Mouse (Mus musculus) layer of hippocampus, adult 8-10 months (tissue): ENCODE data around the gene Smyd4. TPM values are rescaled to one million over a fixed set of nuclear protein-coding genes. Genes with fewer than 3 reads are reported as not detected.

Source experiments
- DNase-seq, 2 experiments: peaks; one replicate each; pipeline ENCODE4 v3.0.0; 2022; ENCODE audit warnings: low spot score in 2 of 2
- microRNA-seq, 2 experiments: library from miRNA; unstranded; fragments of <30 nt; microRNA quantifications; one replicate each; pipeline ENCODE4 v1.2.0; 2022
- total RNA-seq, 4 experiments: library from RNA; stranded (reverse); gene quantifications; 2 replicates each; pipeline ENCODE4 v1.2.4; 2022

Smyd4 gene
- total RNA-seq, 4 experiments from 2014 or later: 15.0 to 23.6 (median 19.6) TPM

DNA sequence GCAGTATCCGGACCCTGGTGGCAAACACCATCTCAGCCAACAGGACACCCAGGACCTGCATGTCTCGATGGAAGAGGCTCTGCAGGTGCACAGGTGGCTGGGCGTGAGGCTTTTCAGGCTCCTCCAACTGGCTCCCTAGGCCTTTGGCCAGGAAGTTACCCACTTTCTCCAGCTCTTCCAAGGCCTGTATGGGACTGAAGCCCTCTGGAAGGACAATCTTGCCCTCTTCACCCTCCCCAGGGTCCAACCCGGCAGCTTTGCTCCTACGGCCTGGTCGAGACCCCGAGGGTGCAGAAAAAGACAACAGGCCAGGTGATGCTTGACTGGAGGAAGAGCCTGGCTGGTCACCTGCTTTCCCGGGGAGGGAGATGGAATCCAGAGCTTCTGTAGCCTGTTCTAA, 103.8 kb downstream of the Smyd4 start:
- DNase-seq: no peak

DNA sequence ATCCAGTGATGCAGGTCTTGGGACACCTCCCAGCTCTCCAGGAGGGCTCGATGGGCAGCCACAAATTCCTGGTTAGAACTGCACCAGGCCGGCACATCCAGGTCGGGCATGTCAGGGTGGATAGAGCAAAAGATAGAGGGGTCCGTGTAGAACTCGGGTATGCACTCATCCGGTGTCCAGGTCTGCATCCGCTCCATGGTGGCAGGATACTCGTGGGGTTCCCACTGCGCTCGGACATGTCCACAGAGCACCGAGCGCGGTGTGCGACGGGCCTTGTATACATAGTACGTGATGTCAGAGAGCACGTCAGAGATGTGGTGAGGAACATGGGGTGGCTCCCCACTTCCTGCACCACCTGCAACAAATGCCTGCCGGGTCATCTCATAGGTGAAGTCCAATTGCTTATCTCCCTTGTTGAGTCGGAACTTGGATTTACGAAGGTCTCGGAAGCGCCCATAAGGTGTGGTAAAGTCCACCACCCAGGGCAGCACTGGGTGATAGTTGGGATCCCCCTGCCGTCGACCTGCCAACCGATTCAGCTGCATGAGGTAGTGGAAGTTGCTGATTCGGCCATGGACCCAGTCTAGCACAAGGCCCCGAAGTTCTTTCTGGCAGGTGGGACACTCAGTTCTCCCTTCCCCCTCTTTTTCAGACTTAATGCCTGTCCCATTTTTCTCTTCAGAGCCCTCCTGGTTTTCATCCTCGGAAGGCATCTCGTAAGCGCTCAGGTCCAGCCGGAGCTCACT, 104.8 kb downstream of the Smyd4 start:
- no peak for DNase-seq

DNA sequence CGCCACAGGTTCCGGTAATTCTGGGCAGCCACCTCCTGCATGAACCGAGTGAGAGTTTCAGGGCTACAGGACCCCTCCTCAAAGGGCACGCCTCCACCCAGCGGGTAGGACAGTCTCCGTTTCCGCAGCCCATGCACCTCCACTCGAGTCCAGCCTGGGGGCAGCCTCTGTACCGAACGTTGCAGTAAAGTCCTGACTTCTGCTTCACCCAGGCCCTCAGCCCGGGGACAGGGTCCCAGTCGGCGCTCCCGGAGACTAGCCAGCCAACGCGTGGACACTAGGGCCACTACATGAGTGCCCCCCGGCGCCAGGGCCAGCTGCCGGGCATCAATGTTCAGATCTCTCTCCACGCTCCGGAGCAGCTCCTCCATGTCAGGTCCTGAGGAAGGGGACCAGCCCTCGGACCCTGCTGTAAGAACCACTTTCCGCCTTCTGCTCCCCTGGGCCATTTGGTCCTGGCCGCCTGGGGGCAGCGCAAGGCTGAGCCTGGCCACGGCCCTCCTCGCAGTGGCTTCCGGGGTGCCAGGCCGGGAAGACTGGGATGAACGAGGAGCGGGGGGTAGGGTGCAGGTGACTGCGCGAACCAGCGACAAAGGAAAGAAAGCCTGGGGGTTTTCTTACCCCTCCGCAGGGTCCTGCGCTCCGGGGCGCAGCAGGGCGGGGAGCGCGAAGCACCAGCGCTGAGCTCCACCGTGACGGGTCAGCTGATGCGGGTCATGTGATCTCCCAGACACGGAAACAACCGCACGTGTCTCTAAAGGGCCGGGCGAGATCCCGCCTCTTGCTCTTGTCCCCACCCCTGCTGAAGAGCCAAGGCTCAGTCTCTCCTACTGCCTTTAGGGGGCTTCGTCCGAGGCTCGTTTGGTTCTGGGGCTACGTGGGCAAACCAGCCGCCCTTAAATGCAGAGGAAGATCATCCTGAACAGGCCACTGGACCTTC, 106.0 kb downstream of the Smyd4 start, which contains the start of gene Wdr81:
TSS of gene Wdr81 (minus strand) at position 727 of the 940 bp plus-strand sequence.
- peak; percentile 85 to 88 for DNase-seq

Small RNA genes lying within 50 kb of the gene (microRNA-seq; reads per million reads assigned to microRNA genes)
- 0 reads per million in 2 experiments for gene Gm47300

Other genes with a start within 250 kb of the Smyd4 start
- gene Hic1, start 178.9 kb upstream of the Smyd4 start, total RNA-seq: 1 to 10 TPM; 2.9 to 4.9 (median 3.9) TPM
- gene Ovca2, start 169.6 kb upstream of the Smyd4 start, total RNA-seq: 10 to 100 TPM; 15.6 to 23.4 (median 19.8) TPM
- gene Dph1, start 157.2 kb upstream of the Smyd4 start, total RNA-seq: 10 to 100 TPM; 28.9 to 38.6 (median 30.9) TPM
- gene Rtn4rl1, start 154.7 kb upstream of the Smyd4 start, total RNA-seq: 100 to 1,000 TPM in 2 of 4 experiments, 10 to 100 TPM in 2; 80.7 to 110 (median 97.3) TPM
- 10 to 100 TPM; 61.7 to 67.5 (median 66.1) TPM for gene Rpa1, start 109 bp upstream of the Smyd4 start, total RNA-seq
- 10 to 100 TPM in 3 of 4 experiments, 1 to 10 TPM in 1; 9.7 to 16.0 (median 11.5) TPM for gene Serpinf1, start 74.3 kb downstream of the Smyd4 start, total RNA-seq
- 1 to 10 TPM in 2 of 4 experiments, under 1 TPM in 2; 0.45 to 4.0 (median 1.8) TPM for gene Serpinf2, start 91.2 kb downstream of the Smyd4 start, total RNA-seq
- gene Wdr81, start 106.3 kb downstream of the Smyd4 start, total RNA-seq: 10 to 100 TPM; 23.5 to 25.3 (median 24.3) TPM
- under 1 TPM in 3 of 4 experiments, not detected in 1; 0.43 to 0.45 (median 0.45) TPM for gene Tlcd2, start 113.3 kb downstream of the Smyd4 start, total RNA-seq
- gene Prpf8, start 138.4 kb downstream of the Smyd4 start, total RNA-seq: 100 to 1,000 TPM; 129 to 140 (median 135) TPM
- gene Rilp, start 161.7 kb downstream of the Smyd4 start, total RNA-seq: 1 to 10 TPM; 1.1 to 2.3 (median 1.6) TPM
- gene Scarf1, start 165.1 kb downstream of the Smyd4 start, total RNA-seq: 1 to 10 TPM; 1.1 to 1.6 (median 1.4) TPM
- gene Slc43a2, start 183.3 kb downstream of the Smyd4 start, total RNA-seq: 10 to 100 TPM; 42.6 to 55.5 (median 52.7) TPM
- gene Pitpna, start 239.7 kb downstream of the Smyd4 start, total RNA-seq: 100 to 1,000 TPM; 264 to 282 (median 275) TPM